Mouse (Mus musculus): ENCODE data around the gene D330020A13Rik.

The D330020A13Rik gene

GRCm38 (mm10) chr6:120302755-120303316, 8.7 kb downstream of the D330020A13Rik start:
- no peak for DNase-seq

GRCm38 (mm10) chr6:120306859-120307594, 12.9 kb downstream of the D330020A13Rik start:
- DNase-seq: no peak

GRCm38 (mm10) chr6:120309338-120309737, 15.2 kb downstream of the D330020A13Rik start:
- no peak for DNase-seq

GRCm38 (mm10) chr6:120309787-120310186, 15.6 kb downstream of the D330020A13Rik start:
- no peak for DNase-seq

- DNase-seq: no peak
Observed at GRCm38 (mm10) chr6:120312443-120312842, 18.3 kb downstream of the D330020A13Rik start.

GRCm38 (mm10) chr6:120318303-120318940, 24.3 kb downstream of the D330020A13Rik start:
- no peak for DNase-seq

- DNase-seq: no peak
Observed at GRCm38 (mm10) chr6:120319129-120319528, 25.0 kb downstream of the D330020A13Rik start.

GRCm38 (mm10) chr6:120320369-120320768, 26.2 kb downstream of the D330020A13Rik start:
- no peak for DNase-seq

- peak; percentile 51 for DNase-seq
Observed at GRCm38 (mm10) chr6:120324295-120324927, 30.2 kb downstream of the D330020A13Rik start.

- DNase-seq: no peak
Observed at GRCm38 (mm10) chr6:120332351-120332750, 38.2 kb downstream of the D330020A13Rik start.

- no peak for DNase-seq
Observed at GRCm38 (mm10) chr6:120343992-120344391, 49.8 kb downstream of the D330020A13Rik start.

Measured in cerebellum, adult 11 months (tissue).